Mouse (Mus musculus) intestine, embryonic 14.5 days (tissue): ENCODE measurements around the gene Dcps. TPM values are rescaled to one million over a fixed set of nuclear protein-coding genes. Genes with fewer than 3 reads are reported as not detected.

Source experiments
- ATAC-seq: fragments of 200-750 bp; cut with Nextera tagmentation; replicated peaks from 2 replicates; pipeline ENCODE4 v1.8.0; 2017; ENCODE audit warnings: low read depth, moderate number of reproducible peaks, moderate TSS enrichment, moderate library complexity; ENCODE audit not compliant: low FRiP score, low TSS enrichment
- DNase-seq: peaks from one replicate; pipeline ENCODE4 v3.0.0-alpha.2; 2018; ENCODE audit warnings: low spot score
- H3K27ac ChIP-seq: fragments of 300-500 bp; sonication (generic); 2 replicates; pipeline ENCODE4 v1.5.1; 2014; ENCODE audit warnings: low read depth, mild to moderate bottlenecking, control low read depth
- H3K27me3 ChIP-seq: fragments of 300-500 bp; sonication (generic); replicated peaks from 2 replicates; pipeline ENCODE4 v1.6.1; 2014; ENCODE audit warnings: low read length, control low read depth; ENCODE audit not compliant: control insufficient read depth, insufficient read depth
- H3K36me3 ChIP-seq: fragments of 300-500 bp; sonication (generic); 2 replicates; pipeline ENCODE4 v1.6.1; 2014; ENCODE audit warnings: low read length, control low read depth; ENCODE audit not compliant: control insufficient read depth, insufficient read depth
- H3K4me1 ChIP-seq: fragments of 300-500 bp; sonication (generic); replicated peaks from 2 replicates; pipeline ENCODE4 v1.6.1; 2014; ENCODE audit warnings: low read length, control low read depth, mixed read lengths; ENCODE audit not compliant: control insufficient read depth, insufficient read depth
- H3K4me2 ChIP-seq: fragments of 300-500 bp; sonication (generic); 2 replicates; pipeline ENCODE4 v1.6.1; 2014; ENCODE audit warnings: low read length
- H3K4me3 ChIP-seq: fragments of 300-500 bp; sonication (generic); 2 replicates; pipeline ENCODE4 v1.5.1; 2014; ENCODE audit warnings: low read depth, low read length, control low read depth, mixed read lengths
- H3K9ac ChIP-seq: fragments of 300-500 bp; sonication (generic); 2 replicates; pipeline ENCODE4 v1.6.1; 2014; ENCODE audit warnings: mild to moderate bottlenecking, low read length
- H3K9me3 ChIP-seq: fragments of 300-500 bp; sonication (generic); 2 replicates; pipeline ENCODE4 v1.6.1; 2016; ENCODE audit warnings: low read length, control low read depth; ENCODE audit not compliant: control insufficient read depth
- WGBS: fragments of 180-500 bp; shearing (Covaris S2); extraction: QIAGEN DNeasy Blood & Tissue Kit; methylation state at CpG from one replicate; pipeline ENCODE4 v1.1.7; 2014; 5-methylcytosine and 5-hydroxymethylcytosine counted together
- polyA plus RNA-seq: library from polyadenylated mRNA; unstranded; fragments of >200 nt; fragmentation: Nextera tagmentation; extraction: Ambion mirVana; gene quantifications from 2 replicates; pipeline ENCODE4 v1.2.1, GENCODE M21; 2014

Gene Dcps
- polyA plus RNA-seq, 1 experiment from 2014 or later, result 85.7 TPM

- DNase-seq (no peak), ATAC-seq (no peak)
- no peak overlapping the region for H3K9ac ChIP-seq
- H3K4me2 ChIP-seq, result no peak overlapping the region
- WGBS, result 88% methylated on average over 16 of the region's 16 CpGs
- no peak overlapping the region for H3K4me3 ChIP-seq
- no peaks in the 10 kb centered on the region for H3K4me1 ChIP-seq
- no peaks in the 10 kb centered on the region for H3K27me3 ChIP-seq
- H3K9me3 ChIP-seq, result no peaks in the 10 kb centered on the region
- H3K36me3 ChIP-seq, result peaks cover 23% of the 10 kb centered on the region
- H3K27ac ChIP-seq, result no peak overlapping the region
Observed at GRCm38 (mm10) chr9:35131637-35132397, 44.0 kb downstream of the Dcps start.

- no peak overlapping the region for H3K4me3 ChIP-seq
- no peak overlapping the region for H3K27ac ChIP-seq
Observed at GRCm38 (mm10) chr9:35128995-35129418, 46.9 kb downstream of the Dcps start.

GRCm38 (mm10) chr9:35128564-35128963 is 47.3 kb downstream of the Dcps start:
- no peaks in the 10 kb centered on the region for H3K4me1 ChIP-seq
- ATAC-seq (no peak), DNase-seq (no peak)
- no peaks in the 10 kb centered on the region for H3K9me3 ChIP-seq
- H3K4me3 ChIP-seq, result no peak overlapping the region
- WGBS, result 91% methylated on average over 3 of the region's 3 CpGs
- peaks cover 45% of the 10 kb centered on the region for H3K36me3 ChIP-seq
- H3K27ac ChIP-seq, result no peak overlapping the region
- no peak overlapping the region for H3K4me2 ChIP-seq
- H3K9ac ChIP-seq, result no peak overlapping the region
- no peaks in the 10 kb centered on the region for H3K27me3 ChIP-seq

More at GRCm38 (mm10) chr9:35128995-35129418, 46.9 kb downstream of the Dcps start:
- 86% methylated on average over 9 of the region's 9 CpGs for WGBS
- no peaks in the 10 kb centered on the region for H3K27me3 ChIP-seq
- peaks cover 42% of the 10 kb centered on the region for H3K36me3 ChIP-seq
- no peak overlapping the region for H3K9ac ChIP-seq
- H3K4me1 ChIP-seq, result no peaks in the 10 kb centered on the region
- H3K9me3 ChIP-seq, result no peaks in the 10 kb centered on the region
- DNase-seq, result no peak
- no peak overlapping the region for H3K4me2 ChIP-seq
- ATAC-seq, result no peak

- no peak for DNase-seq
- H3K27ac ChIP-seq, result no peak overlapping the region
Observed at GRCm38 (mm10) chr9:35127561-35127960, 48.3 kb downstream of the Dcps start.

GRCm38 (mm10) chr9:35127147-35127546 is 48.7 kb downstream of the Dcps start:
- Histone ChIP-seq H3K27ac (no peak overlapping the region), H3K9me3 (no peaks in the 10 kb centered on the region), H3K4me1 (no peaks in the 10 kb centered on the region), H3K4me2 (no peak overlapping the region), H3K4me3 (no peak overlapping the region), H3K36me3 (peaks cover 54% of the 10 kb centered on the region), H3K27me3 (no peaks in the 10 kb centered on the region), H3K9ac (no peak overlapping the region)
- 86% methylated on average over 6 of the region's 6 CpGs for WGBS
- no peak for ATAC-seq
- no peak for DNase-seq

More at GRCm38 (mm10) chr9:35127561-35127960, 48.3 kb downstream of the Dcps start:
- H3K9ac ChIP-seq, result no peak overlapping the region
- peaks cover 54% of the 10 kb centered on the region for H3K36me3 ChIP-seq
- no peak overlapping the region for H3K4me3 ChIP-seq
- H3K27me3 ChIP-seq, result no peaks in the 10 kb centered on the region
- no peaks in the 10 kb centered on the region for H3K9me3 ChIP-seq
- no peak for ATAC-seq
- no peak overlapping the region for H3K4me2 ChIP-seq
- H3K4me1 ChIP-seq, result no peaks in the 10 kb centered on the region
- WGBS, result 93% methylated on average over 5 of the region's 5 CpGs

GRCm38 (mm10) chr9:35124678-35124955 is 51.2 kb downstream of the Dcps start:
- DNase-seq, result no peak
- no peak overlapping the region for H3K9ac ChIP-seq
- H3K4me3 ChIP-seq, result no peak overlapping the region
- H3K27me3 ChIP-seq, result no peaks in the 10 kb centered on the region
- no peaks in the 10 kb centered on the region for H3K9me3 ChIP-seq
- no peak overlapping the region for H3K4me2 ChIP-seq
- no peak overlapping the region for H3K27ac ChIP-seq
- H3K4me1 ChIP-seq, result no peaks in the 10 kb centered on the region
- 95% methylated on average over 8 of the region's 8 CpGs for WGBS
- H3K36me3 ChIP-seq, result peaks cover 50% of the 10 kb centered on the region
- ATAC-seq, result no peak

- Histone ChIP-seq H3K27me3 (no peaks in the 10 kb centered on the region), H3K4me3 (no peak overlapping the region), H3K36me3 (peaks cover 46% of the 10 kb centered on the region), H3K9ac (no peak overlapping the region), H3K4me2 (no peak overlapping the region), H3K27ac (no peak overlapping the region), H3K9me3 (no peaks in the 10 kb centered on the region), H3K4me1 (no peaks in the 10 kb centered on the region)
- WGBS, result 82% methylated on average over 11 of the region's 11 CpGs
- DNase-seq, result no peak
- no peak for ATAC-seq
Observed at GRCm38 (mm10) chr9:35123804-35124677, 51.8 kb downstream of the Dcps start.

GRCm38 (mm10) chr9:35123456-35123803 is 52.4 kb downstream of the Dcps start:
- ATAC-seq (no peak), DNase-seq (no peak)
- Histone ChIP-seq H3K4me1 (no peaks in the 10 kb centered on the region), H3K9me3 (no peaks in the 10 kb centered on the region), H3K4me3 (no peak overlapping the region), H3K27me3 (no peaks in the 10 kb centered on the region), H3K4me2 (no peak overlapping the region), H3K9ac (no peak overlapping the region), H3K36me3 (peaks cover 40% of the 10 kb centered on the region), H3K27ac (no peak overlapping the region)
- WGBS, result 64% methylated on average over 2 of the region's 2 CpGs
